Comparison of ENCODE assay signal across 22 mouse cellular contexts in genomic region chr2:60026554-60026953, GRCm38 (mm10).
A peak's percentile ranks its signal among the peaks of the same experiment; 100 is the strongest.
DNase-seq lines count a peak whose midpoint lies in the region; ATAC-seq lines count a peak whose summit lies in the region.
"Had no signal": no experiment of that assay in that cellular context is flagged by ENCODE, and none has a peak within 500 bp of the region (broad histone marks: within the 10 kb centered on the region; RNA-seq: fewer than 3 reads in every experiment).

No protein-coding gene starts in this region.

- no peak overlapping the region for H3K4me3 ChIP-seq in hindbrain, embryonic 15.5 days
- H3K4me3 ChIP-seq in hindbrain, embryonic 11.5 days (ENCODE audit: low read depth, low read length), result no peak overlapping the region
- no peak overlapping the region for H3K4me3 ChIP-seq in hindbrain, embryonic 16.5 days (ENCODE audit: low read length)
- H3K4me3 ChIP-seq: heart, embryonic 12.5 days; limb, embryonic 15.5 days; neural tube, embryonic 12.5 days; stomach, embryonic 15.5 days had no signal

- no peak for DNase-seq in cerebellum, postnatal 36 days
- DNase-seq in hindbrain, embryonic 11.5 days (ENCODE audit: low spot score), result no peak
- peak; percentile 13 for DNase-seq in brain, adult 2 months (ENCODE audit: low read depth, low spot score)
- DNase-seq in layer of hippocampus, adult 9-10 months (ENCODE audit: low spot score), result no peak
- no peak for DNase-seq in lung, postnatal 36 days
- DNase-seq: adrenal gland, postnatal 25 days; gastrocnemius, postnatal 10 days; heart, postnatal 10 days; kidney, adult 18-20 months; left cerebral cortex, postnatal 4 days; lung, embryonic 14.5 days; lung, postnatal 4 days; right cerebral cortex, adult 18-20 months; thymus, postnatal 25 days had no signal

- H3K9me3 ChIP-seq in hindbrain, embryonic 15.5 days, result no peaks in the 10 kb centered on the region
- H3K9me3 ChIP-seq in hindbrain, embryonic 11.5 days (ENCODE audit: control insufficient read depth, low read length), result no peaks in the 10 kb centered on the region
- H3K9me3 ChIP-seq in hindbrain, embryonic 16.5 days (ENCODE audit: control insufficient read depth, low read length), result no peaks in the 10 kb centered on the region
- H3K9me3 ChIP-seq: heart, embryonic 12.5 days; limb, embryonic 15.5 days; neural tube, embryonic 12.5 days; stomach, embryonic 15.5 days had no signal

- no peaks in the 10 kb centered on the region for H3K27me3 ChIP-seq in hindbrain, embryonic 15.5 days
- no peaks in the 10 kb centered on the region for H3K27me3 ChIP-seq in hindbrain, embryonic 11.5 days (ENCODE audit: control insufficient read depth, insufficient read depth, low read length)
- no peaks in the 10 kb centered on the region for H3K27me3 ChIP-seq in hindbrain, embryonic 16.5 days (replicated peaks; ENCODE audit: control insufficient read depth, insufficient read depth, low read length)
- H3K27me3 ChIP-seq: heart, embryonic 12.5 days; limb, embryonic 15.5 days; neural tube, embryonic 12.5 days; stomach, embryonic 15.5 days had no signal

- H3K4me1 ChIP-seq in hindbrain, embryonic 15.5 days (replicated peaks), result peaks cover 6% of the 10 kb centered on the region
- no peaks in the 10 kb centered on the region for H3K4me1 ChIP-seq in hindbrain, embryonic 11.5 days (replicated peaks; ENCODE audit: control insufficient read depth, insufficient read depth, low read length)
- peaks cover 4% of the 10 kb centered on the region for H3K4me1 ChIP-seq in hindbrain, embryonic 16.5 days (ENCODE audit: control insufficient read depth, insufficient read depth, low read depth, low read length)
- H3K4me1 ChIP-seq: neural tube, embryonic 12.5 days; stomach, embryonic 15.5 days had no signal

- no peaks in the 10 kb centered on the region for H3K36me3 ChIP-seq in hindbrain, embryonic 15.5 days
- H3K36me3 ChIP-seq in hindbrain, embryonic 11.5 days (ENCODE audit: control insufficient read depth, insufficient read depth, low read length), result no peaks in the 10 kb centered on the region
- peaks cover 2% of the 10 kb centered on the region; the same call in 1 of the 2 replicates for H3K36me3 ChIP-seq in hindbrain, embryonic 16.5 days (ENCODE audit: control insufficient read depth, insufficient read depth, low read length)
- H3K36me3 ChIP-seq: limb, embryonic 15.5 days; neural tube, embryonic 12.5 days; stomach, embryonic 15.5 days had no signal

- peak overlapping the region; percentile 38; the same call in 1 of the 2 replicates for H3K27ac ChIP-seq in hindbrain, embryonic 15.5 days (replicated peaks)
- H3K27ac ChIP-seq in hindbrain, embryonic 11.5 days (ENCODE audit: low read depth, low read length), result no peak overlapping the region
- H3K27ac ChIP-seq in hindbrain, embryonic 16.5 days (ENCODE audit: low read depth, low read length), result no peak overlapping the region
- H3K27ac ChIP-seq: limb, embryonic 15.5 days; liver, embryonic 14.5 days; neural tube, embryonic 12.5 days; stomach, embryonic 15.5 days had no signal

- H3K9ac ChIP-seq in hindbrain, embryonic 15.5 days, result no peak overlapping the region
- H3K9ac ChIP-seq in hindbrain, embryonic 11.5 days (ENCODE audit: low read depth, low read length), result no peak overlapping the region
- no peak overlapping the region for H3K9ac ChIP-seq in hindbrain, embryonic 16.5 days (ENCODE audit: low read depth, low read length)
- H3K9ac ChIP-seq: heart, embryonic 12.5 days; limb, embryonic 15.5 days; liver, embryonic 14.5 days; lung, embryonic 14.5 days; neural tube, embryonic 12.5 days; stomach, embryonic 15.5 days had no signal

- 27% methylated on average over 6 of the region's 6 CpGs for WGBS in hindbrain, embryonic 15.5 days
- WGBS in hindbrain, embryonic 11.5 days, result 49% methylated on average over 6 of the region's 6 CpGs
- WGBS in hindbrain, embryonic 16.5 days, result 33% methylated on average over 6 of the region's 6 CpGs

- ATAC-seq in cerebellum, adult (ENCODE audit: insufficient number of reproducible peaks, low FRiP score, low TSS enrichment), result 0 out of 2 replicates have a peak, but pooled peaks have one; percentile 45
- no peak for ATAC-seq in hindbrain, embryonic 15.5 days (ENCODE audit: low FRiP score, low read depth)
- ATAC-seq in hindbrain, embryonic 11.5 days (ENCODE audit: low FRiP score), result no peak
- ATAC-seq in hindbrain, embryonic 16.5 days, result peak; percentile 55; the same call in 1 of the 2 replicates

- no peak overlapping the region for H3K4me2 ChIP-seq in hindbrain, embryonic 15.5 days
- H3K4me2 ChIP-seq in hindbrain, embryonic 11.5 days (replicated peaks; ENCODE audit: low read depth, low read length), result no peak overlapping the region
- H3K4me2 ChIP-seq in hindbrain, embryonic 16.5 days (ENCODE audit: low read length), result no peak overlapping the region
- H3K4me2 ChIP-seq: heart, embryonic 12.5 days; limb, embryonic 15.5 days; lung, embryonic 14.5 days; neural tube, embryonic 12.5 days; stomach, embryonic 15.5 days had no signal

Comparison
In these comparisons a context has a peak if more than half of its experiments do, and no peak if none do; other contexts are left out.
1. ATAC-seq: peak in cerebellum, adult (single experiment) and hindbrain, embryonic 16.5 days (single experiment); none in hindbrain, embryonic 15.5 days (single experiment) and hindbrain, embryonic 11.5 days (single experiment).